Mouse (Mus musculus): ENCODE data around the gene Zfp984. TPM values are rescaled to one million over a fixed set of nuclear protein-coding genes. Genes with fewer than 3 reads are reported as not detected.
"Not testable (repeated sequence)": the region's sequence is repeated elsewhere in the genome, so short reads cannot be mapped to it uniquely, and the experiment has no call there.

Zfp984 gene
- total RNA-seq (2018; cell fraction: chromatin; rRNA removed) = 10 to 100 TPM in 19 of 26 experiments, 1 to 10 TPM in 7; 3.4 to 49.3 (median 23.3) TPM
- total RNA-seq (2018; cell fraction: cytosol; rRNA removed) = 10 to 100 TPM; 22.6 to 71.2 (median 50.2) TPM
- total RNA-seq (2018; cell fraction: nucleus; rRNA removed) = 10 to 100 TPM in 25 of 26 experiments, 1 to 10 TPM in 1; 7.8 to 94.8 (median 32.3) TPM
- 34.1 to 102 TPM (median 34.9 TPM) in 3 replicates for polyA plus RNA-seq (2018)

GRCm38 (mm10) chr4:147809292-147809965 is at the start of gene Zfp984:
Gene Zfp984, minus strand, starts transcription at chr4:147809788.
- 12% methylated on average over 15 of the region's 15 CpGs for WGBS (ENCODE audit: missing documents)
- peak within 1 kb of the TSS; percentile 72 for H3K4me3 ChIP-seq (ENCODE audit: inconsistent target)

GRCm38 (mm10) chr4:147850776-147851175 is 41.2 kb upstream of the Zfp984 start:
- H3K36me3 ChIP-seq (ENCODE audit: inconsistent target) = no peaks in the 10 kb centered on the region
- no peak overlapping the region for H3K27ac ChIP-seq
- no peak overlapping the region for H3K4me3 ChIP-seq (ENCODE audit: inconsistent target)
- 64% methylated on average over 1 of the region's 2 CpGs for WGBS (ENCODE audit: missing documents)
- peaks cover 25% of the 10 kb centered on the region for H3K79me2 ChIP-seq (ENCODE audit: inconsistent target)

More at GRCm38 (mm10) chr4:147809292-147809965, at the start of gene Zfp984:
- peaks cover 25% of the 10 kb centered on the region for H3K36me3 ChIP-seq (ENCODE audit: inconsistent target)
- peaks cover 34% of the 10 kb centered on the region for H3K79me2 ChIP-seq (ENCODE audit: inconsistent target)
- H3K27ac ChIP-seq = peak within 1 kb of the TSS; percentile 94

GRCm38 (mm10) chr4:147848584-147848991 is 39.0 kb upstream of the Zfp984 start:
- peak overlapping the region; percentile 75 for H3K27ac ChIP-seq
- H3K36me3 ChIP-seq (ENCODE audit: inconsistent target) = peaks cover 3% of the 10 kb centered on the region; the same call in 1 of the 2 replicates
- H3K79me2 ChIP-seq (ENCODE audit: inconsistent target) = peaks cover 46% of the 10 kb centered on the region
- H3K4me3 ChIP-seq (ENCODE audit: inconsistent target) = peak overlapping the region; percentile 99
- 2% methylated on average over 4 of the region's 4 CpGs for WGBS (ENCODE audit: missing documents)

- peaks cover 53% of the 10 kb centered on the region for H3K79me2 ChIP-seq (ENCODE audit: inconsistent target)
- peaks cover 7% of the 10 kb centered on the region; the same call in 1 of the 2 replicates for H3K36me3 ChIP-seq (ENCODE audit: inconsistent target)
- peak within 1 kb of the TSS; percentile 99 for H3K4me3 ChIP-seq (ENCODE audit: inconsistent target)
- 2% methylated on average over 23 of the region's 23 CpGs for WGBS (ENCODE audit: missing documents)
- peak within 1 kb of the TSS; percentile 75 for H3K27ac ChIP-seq
Observed at GRCm38 (mm10) chr4:147847614-147848583, 38.3 kb upstream of the Zfp984 start, which contains the start of gene Zfp933. Gene Zfp933, minus strand, starts transcription at chr4:147848366.

- Histone ChIP-seq H3K4me3 (ENCODE audit: inconsistent target) (no peak overlapping the region), H3K36me3 (ENCODE audit: inconsistent target) (peaks cover 18% of the 10 kb centered on the region; the same call in 1 of the 2 replicates), H3K27ac (no peak overlapping the region), H3K79me2 (ENCODE audit: inconsistent target) (peaks cover 58% of the 10 kb centered on the region)
- 90% methylated on average over 2 of the region's 3 CpGs for WGBS (ENCODE audit: missing documents)
Observed at GRCm38 (mm10) chr4:147842871-147843270, 33.3 kb upstream of the Zfp984 start.

- no CpG with 5 or more reads among the region's 26 CpGs for WGBS (ENCODE audit: missing documents)
- peaks cover 14% of the 10 kb centered on the region; the same call in 1 of the 2 replicates for H3K36me3 ChIP-seq (ENCODE audit: inconsistent target)
- not testable (repeated sequence) for H3K4me3 ChIP-seq (ENCODE audit: inconsistent target)
Observed at GRCm38 (mm10) chr4:147839282-147839681, 29.7 kb upstream of the Zfp984 start.

GRCm38 (mm10) chr4:147824389-147824788 is 14.8 kb upstream of the Zfp984 start:
- peaks cover 39% of the 10 kb centered on the region for H3K36me3 ChIP-seq (ENCODE audit: inconsistent target)
- no peaks in the 10 kb centered on the region for H3K79me2 ChIP-seq (ENCODE audit: inconsistent target)
- no peak overlapping the region for H3K27ac ChIP-seq
- H3K4me3 ChIP-seq (ENCODE audit: inconsistent target) = no peak overlapping the region
- WGBS (ENCODE audit: missing documents) = 96% methylated on average over 4 of the region's 4 CpGs

More at GRCm38 (mm10) chr4:147839282-147839681, 29.7 kb upstream of the Zfp984 start:
- not testable (repeated sequence) for H3K27ac ChIP-seq
- peaks cover 22% of the 10 kb centered on the region for H3K79me2 ChIP-seq (ENCODE audit: inconsistent target)

GRCm38 (mm10) chr4:147821414-147821813 is 11.8 kb upstream of the Zfp984 start:
- H3K36me3 ChIP-seq (ENCODE audit: inconsistent target) = peaks cover 11% of the 10 kb centered on the region
- not testable (repeated sequence) for H3K79me2 ChIP-seq (ENCODE audit: inconsistent target); H3K27ac ChIP-seq; H3K4me3 ChIP-seq (ENCODE audit: inconsistent target)
- 83% methylated on average over 3 of the region's 3 CpGs for WGBS (ENCODE audit: missing documents)

- not testable (repeated sequence) for H3K4me3 ChIP-seq (ENCODE audit: inconsistent target); H3K79me2 ChIP-seq (ENCODE audit: inconsistent target); H3K36me3 ChIP-seq (ENCODE audit: inconsistent target); H3K27ac ChIP-seq
- 82% methylated on average over 6 of the region's 7 CpGs for WGBS (ENCODE audit: missing documents)
Observed at GRCm38 (mm10) chr4:147819659-147820058, 10.1 kb upstream of the Zfp984 start.

- no peaks in the 10 kb centered on the region for H3K79me2 ChIP-seq (ENCODE audit: inconsistent target)
- no peak overlapping the region for H3K4me3 ChIP-seq (ENCODE audit: inconsistent target)
- H3K36me3 ChIP-seq (ENCODE audit: inconsistent target) = no peaks in the 10 kb centered on the region
- H3K27ac ChIP-seq = no peak overlapping the region
- 80% methylated on average over 2 of the region's 2 CpGs for whole genome bisulfite sequencing (ENCODE audit: missing documents)
Observed at GRCm38 (mm10) chr4:147814592-147815167, 5.1 kb upstream of the Zfp984 start.

GRCm38 (mm10) chr4:147813249-147813765 is 3.7 kb upstream of the Zfp984 start:
- no peaks in the 10 kb centered on the region for H3K36me3 ChIP-seq (ENCODE audit: inconsistent target)
- no peak overlapping the region for H3K4me3 ChIP-seq (ENCODE audit: inconsistent target)
- WGBS (ENCODE audit: missing documents) = 63% methylated on average over 5 of the region's 5 CpGs
- H3K79me2 ChIP-seq (ENCODE audit: inconsistent target) = peaks cover 10% of the 10 kb centered on the region
- no peak overlapping the region for H3K27ac ChIP-seq

- peak overlapping the region; percentile 94 for H3K27ac ChIP-seq
- peak overlapping the region; percentile 72 for H3K4me3 ChIP-seq (ENCODE audit: inconsistent target)
- H3K36me3 ChIP-seq (ENCODE audit: inconsistent target) = peaks cover 19% of the 10 kb centered on the region
- peaks cover 30% of the 10 kb centered on the region for H3K79me2 ChIP-seq (ENCODE audit: inconsistent target)
- WGBS (ENCODE audit: missing documents) = 56% methylated on average over 2 of the region's 2 CpGs
Observed at GRCm38 (mm10) chr4:147809966-147810304, 347 bp upstream of the Zfp984 start.

GRCm38 (mm10) chr4:147808483-147808882 is 1.1 kb downstream of the Zfp984 start:
- peaks cover 34% of the 10 kb centered on the region for H3K36me3 ChIP-seq (ENCODE audit: inconsistent target)
- peaks cover 38% of the 10 kb centered on the region for H3K79me2 ChIP-seq (ENCODE audit: inconsistent target)
- H3K4me3 ChIP-seq (ENCODE audit: inconsistent target) = peak overlapping the region; percentile 72
- WGBS (ENCODE audit: missing documents) = 84% methylated on average over 4 of the region's 4 CpGs
- H3K27ac ChIP-seq = peak overlapping the region; percentile 94; the same call in 1 of the 2 replicates

GRCm38 (mm10) chr4:147795308-147795707 is 14.3 kb downstream of the Zfp984 start:
- H3K36me3 ChIP-seq (ENCODE audit: inconsistent target) = peaks cover 28% of the 10 kb centered on the region
- H3K79me2 ChIP-seq (ENCODE audit: inconsistent target) = not testable (repeated sequence)
- 89% methylated on average over 1 of the region's 1 CpGs for WGBS (ENCODE audit: missing documents)

More at GRCm38 (mm10) chr4:147795308-147795707, 14.3 kb downstream of the Zfp984 start:
- H3K27ac ChIP-seq; H3K4me3 ChIP-seq (ENCODE audit: inconsistent target): not testable (repeated sequence)
